Mouse (Mus musculus) skeletal muscle tissue, adult 2 months (tissue): ENCODE results near the gene Mms19.
"Not testable (repeated sequence)": the region's sequence is repeated elsewhere in the genome, so short reads cannot be mapped to it uniquely, and the experiment has no call there.

Experiments used
- DNase-seq: peaks from one replicate; pipeline ENCODE4 v3.0.0-alpha.2; 2012; ENCODE audit warnings: low read depth, low spot score

The Mms19 gene

DNA sequence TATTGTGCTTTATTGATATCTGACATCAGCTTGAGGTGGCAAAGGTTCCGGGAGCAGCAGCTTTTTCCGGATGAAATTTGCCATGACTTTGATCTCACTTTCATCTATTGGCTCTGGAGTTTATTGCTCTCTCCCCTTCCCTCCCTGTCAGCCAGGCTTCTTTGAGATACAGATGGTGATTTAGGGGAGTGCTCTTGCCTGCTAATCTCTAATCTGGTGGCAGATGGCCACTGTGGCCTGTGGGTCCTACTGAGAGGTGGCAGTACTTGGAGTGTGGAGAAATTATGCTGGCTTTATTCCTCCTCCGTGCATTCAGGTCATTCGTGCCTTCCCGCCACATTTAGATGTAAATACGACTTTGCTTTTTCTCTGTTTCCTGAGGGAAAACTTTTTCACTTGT, 46.8 kb downstream of the Mms19 start:
- no peak for DNase-seq

DNA sequence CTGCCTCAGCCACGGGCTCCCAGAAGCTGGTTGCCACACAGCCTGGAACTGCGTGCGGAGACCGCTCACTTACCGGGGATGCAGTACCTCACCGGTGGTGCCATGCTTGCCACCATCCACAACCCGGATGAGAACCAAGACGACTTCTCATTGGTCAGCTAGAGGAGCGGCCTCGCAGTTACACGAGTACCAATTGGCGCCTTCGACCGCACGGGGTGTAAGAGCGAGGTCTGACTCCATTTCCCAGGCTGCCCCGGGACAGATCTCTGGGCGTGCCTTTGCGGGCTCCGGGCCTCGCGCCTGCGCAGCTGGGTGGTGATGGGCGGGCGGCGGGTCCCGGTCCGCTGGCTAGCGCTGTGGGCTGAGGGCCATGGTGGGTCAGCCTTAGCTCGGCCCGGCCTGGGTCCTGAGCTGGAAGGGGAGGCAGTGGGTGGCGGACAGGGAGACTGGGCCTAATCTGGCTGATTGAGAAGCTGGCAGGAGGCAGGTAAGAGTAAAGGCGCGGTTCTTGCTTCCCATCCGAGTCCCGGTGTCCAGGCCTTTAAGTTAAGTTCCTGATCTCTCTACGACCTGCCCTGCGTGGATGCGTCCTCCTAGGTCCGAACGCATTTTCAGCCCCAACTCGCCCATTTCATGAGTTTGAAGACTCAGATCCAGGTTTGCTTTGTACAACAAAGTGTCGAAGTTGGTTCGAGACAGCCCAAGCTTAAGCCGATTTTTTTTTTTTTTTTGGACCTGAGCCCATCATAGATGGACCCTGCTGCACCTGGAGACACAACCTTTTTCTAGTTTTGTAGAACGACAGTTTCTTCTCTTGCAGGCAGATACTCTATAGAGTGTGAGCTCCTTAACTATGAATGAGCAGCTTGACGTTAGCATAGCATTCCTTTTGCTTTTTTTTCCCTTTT, 47.5 kb downstream of the Mms19 start, which contains the start of the genes Exosc1 and Zdhhc16:
Gene Exosc1, minus strand, starts transcription at position 245 of the 908 bp plus-strand sequence.
Gene Zdhhc16, plus strand, starts transcription at position 302 of the 908 bp plus-strand sequence.
- peak; percentile 97 for DNase-seq

DNA sequence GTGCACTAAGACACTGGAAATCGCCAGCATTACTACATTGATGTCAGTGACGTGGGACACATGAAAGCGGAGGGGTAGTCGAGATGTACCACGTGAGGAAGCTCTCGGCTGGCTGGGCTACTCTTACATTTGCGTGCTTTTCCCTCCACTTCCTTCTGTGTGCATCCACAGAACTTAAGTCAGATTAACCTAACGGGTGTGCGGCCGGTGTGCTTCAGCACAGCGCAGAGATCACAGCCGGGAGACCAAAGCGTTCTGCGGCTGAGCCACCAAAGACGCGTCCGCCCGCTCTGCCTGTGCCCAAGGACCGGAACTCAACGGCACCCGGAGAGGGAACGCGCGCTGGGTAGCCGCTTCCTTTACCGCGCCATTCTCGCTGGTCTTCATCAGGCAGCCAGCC, 48.3 kb downstream of the Mms19 start:
- DNase-seq: no peak

DNA sequence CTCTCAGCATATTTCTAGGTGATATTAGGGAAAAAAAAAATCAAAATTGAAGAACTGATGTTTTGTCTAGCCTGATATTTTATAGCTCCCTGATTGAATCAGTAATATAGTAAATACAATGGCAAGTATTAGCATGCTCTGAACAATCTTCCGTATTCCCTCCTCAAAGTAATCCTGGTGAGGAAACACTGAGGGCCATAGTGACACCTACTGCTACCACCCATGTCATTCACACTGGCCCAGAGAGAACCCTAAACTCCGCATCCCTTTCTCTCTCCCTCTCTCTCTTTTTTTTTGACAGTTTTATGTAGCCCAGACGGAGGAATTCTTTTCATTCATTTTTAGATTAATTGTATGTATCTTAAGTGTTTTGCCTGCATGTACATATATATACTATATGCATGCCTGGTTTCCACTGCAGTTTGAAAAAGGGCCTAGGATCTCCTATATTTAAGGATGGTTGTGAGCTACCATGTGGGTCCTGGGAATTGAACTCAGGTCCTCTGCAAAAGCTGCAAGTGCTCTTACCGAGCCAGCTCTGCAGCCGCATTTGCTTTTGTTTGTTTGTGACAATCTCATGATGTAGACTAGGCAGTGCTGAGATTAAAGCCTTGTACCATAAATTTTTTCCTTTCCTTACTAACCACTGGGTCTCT, 60.4 kb downstream of the Mms19 start:
- DNase-seq: no peak

DNA sequence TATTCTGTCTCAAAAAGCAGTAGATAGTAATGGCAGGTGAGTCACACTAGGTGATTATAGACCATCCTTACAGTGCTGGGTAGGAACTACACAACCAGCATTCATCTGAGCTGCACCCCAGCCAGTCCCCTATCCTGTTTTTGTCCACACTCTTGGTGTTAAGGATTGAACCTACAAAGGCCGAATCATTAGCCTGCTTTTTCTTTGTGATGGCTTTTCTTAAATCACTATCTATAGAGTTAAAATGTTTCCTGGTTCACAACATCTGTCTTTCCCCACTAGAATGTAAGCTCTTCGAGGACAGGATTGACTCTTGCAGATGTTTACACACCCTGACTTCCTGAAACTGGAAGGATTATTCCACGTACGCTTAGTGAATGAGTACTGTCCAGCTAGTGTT, 61.5 kb downstream of the Mms19 start:
- no peak for DNase-seq

DNA sequence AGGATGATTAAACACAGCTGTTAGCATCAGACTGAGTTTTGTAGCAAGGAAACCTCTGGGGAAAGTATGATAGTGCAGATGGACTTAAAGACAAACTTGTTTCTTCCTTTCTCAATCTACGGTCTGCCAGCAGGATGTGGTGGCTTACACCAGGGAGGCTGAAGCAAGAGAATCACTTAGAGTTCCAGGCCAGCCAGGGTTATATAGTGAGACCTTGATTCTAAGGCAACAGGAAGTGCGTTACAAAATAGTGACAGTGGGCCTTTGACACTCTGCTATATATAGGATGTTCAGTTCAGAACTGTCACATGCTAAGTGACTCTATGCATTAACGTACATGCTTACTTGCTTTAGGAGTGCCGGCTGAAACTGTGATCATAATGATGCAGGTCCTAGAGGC, 64.1 kb downstream of the Mms19 start:
- DNase-seq: no peak

DNA sequence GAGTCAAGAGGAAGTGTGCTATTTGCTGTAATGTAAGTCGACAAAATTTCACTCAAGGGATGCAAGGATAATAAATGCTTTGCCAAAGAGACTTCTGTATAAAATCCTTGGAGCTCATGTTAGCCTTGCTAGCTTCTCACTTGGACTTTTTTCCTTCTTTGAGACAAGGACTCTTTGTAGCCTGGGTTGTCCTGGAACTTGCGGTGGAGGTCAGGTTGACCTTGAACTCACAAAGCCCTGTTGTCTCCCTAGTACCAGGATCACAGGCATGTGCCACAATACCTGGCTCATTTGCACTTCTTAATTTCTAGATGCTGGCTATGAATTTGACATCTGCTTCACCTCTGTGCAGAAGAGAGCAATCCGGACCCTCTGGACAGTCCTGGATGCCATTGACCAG, 65.7 kb downstream of the Mms19 start:
- no peak for DNase-seq

DNA sequence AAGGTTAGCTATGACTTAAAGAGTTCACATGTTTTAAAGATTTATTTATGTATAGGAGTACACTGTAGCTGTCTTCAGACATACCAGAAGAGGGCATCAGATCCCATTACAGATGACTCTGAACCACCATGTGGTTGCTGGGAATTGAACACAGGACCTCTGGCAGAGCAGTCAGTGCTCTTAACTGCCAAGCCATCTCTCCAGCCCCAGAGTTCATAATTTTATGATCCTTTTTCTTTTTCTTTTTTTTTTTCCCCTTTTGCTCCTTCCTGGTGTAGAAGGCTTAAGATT, 66.4 kb downstream of the Mms19 start:
- not testable (repeated sequence) for DNase-seq

DNA sequence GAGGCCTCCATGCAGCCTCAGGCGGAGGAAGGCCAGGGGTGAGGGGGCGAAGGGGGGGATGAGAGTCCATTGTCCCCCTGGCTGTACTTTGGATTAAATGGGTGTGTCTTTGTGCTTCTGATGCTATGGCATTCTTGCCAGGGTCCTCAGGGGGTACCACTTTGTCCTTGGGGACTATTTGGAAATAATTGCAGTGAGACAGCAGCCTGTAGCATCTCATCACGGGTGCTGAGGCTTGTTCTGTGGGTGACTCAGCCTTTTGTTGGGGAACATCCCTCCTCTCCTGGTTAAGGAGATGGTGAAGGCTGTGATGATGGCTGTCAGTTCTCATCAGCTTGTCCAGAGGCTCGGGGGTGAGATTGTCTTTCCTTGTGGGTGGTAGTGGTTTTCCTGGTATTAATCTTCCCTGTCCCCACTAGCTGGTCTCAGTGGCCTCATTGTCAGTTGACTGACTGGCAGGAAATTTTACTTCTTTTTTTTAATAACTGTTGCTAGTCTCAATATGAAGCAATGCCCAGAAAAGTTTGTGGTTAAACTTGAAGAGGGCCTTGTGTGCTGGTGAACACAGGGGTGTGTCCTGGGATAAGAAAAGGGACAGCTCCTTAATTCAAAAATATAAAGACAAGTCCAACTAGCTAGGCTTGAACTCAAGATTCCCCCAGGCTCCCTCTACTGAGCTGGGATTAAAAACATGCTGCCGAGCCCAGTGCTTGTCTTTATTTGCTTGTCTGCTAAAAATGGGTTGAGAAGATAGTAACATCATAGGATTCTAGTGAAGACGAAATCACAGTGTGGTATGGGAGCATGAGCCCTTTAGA, 67.0 kb downstream of the Mms19 start:
- no peak for DNase-seq

DNA sequence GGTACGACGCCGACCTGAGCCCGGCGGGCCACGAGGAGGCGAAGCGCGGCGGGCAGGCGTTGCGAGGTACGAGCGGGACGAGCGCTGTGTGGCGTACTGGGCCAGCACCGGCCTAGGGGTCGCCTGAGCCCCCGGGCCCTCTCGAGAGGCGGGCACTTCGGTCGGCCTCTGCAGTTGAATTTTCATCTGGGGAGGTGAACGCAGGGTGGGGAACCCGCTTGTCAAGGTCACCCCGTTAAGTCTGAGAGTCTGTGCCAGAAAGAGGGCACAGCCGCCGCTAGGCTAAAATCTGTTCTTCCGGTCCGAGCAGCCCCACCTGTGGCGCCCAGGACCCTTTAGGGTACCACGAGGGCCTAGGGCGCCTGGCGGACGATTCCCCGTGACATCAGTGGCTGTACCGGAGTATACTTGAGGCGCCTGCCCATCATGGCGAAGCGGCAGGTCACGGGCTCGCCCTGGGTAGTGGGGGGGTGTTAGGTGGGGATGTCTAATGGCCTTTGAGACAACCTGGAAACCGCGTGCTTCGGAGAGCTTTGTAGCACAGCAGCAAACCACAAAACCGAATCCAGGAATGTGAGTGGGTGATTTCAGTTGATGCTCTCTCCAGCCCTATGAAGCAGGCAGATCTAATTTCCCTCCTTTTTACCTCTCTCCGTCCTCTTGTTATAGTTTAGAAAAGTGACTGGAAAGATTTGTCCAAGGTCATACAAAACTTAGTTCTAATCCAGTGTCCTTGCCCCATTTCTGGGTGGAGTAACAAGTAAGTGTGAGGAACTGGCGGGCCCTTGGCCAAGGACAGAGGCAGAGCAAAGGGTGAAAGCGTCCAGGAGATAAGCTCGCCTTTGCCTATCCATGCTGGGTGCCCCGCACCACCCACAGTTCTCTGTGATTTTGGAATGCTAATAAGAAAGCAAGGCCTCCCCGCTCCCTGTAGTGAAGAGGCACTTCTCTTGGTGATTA, 68.6 kb downstream of the Mms19 start:
- no peak for DNase-seq

DNA sequence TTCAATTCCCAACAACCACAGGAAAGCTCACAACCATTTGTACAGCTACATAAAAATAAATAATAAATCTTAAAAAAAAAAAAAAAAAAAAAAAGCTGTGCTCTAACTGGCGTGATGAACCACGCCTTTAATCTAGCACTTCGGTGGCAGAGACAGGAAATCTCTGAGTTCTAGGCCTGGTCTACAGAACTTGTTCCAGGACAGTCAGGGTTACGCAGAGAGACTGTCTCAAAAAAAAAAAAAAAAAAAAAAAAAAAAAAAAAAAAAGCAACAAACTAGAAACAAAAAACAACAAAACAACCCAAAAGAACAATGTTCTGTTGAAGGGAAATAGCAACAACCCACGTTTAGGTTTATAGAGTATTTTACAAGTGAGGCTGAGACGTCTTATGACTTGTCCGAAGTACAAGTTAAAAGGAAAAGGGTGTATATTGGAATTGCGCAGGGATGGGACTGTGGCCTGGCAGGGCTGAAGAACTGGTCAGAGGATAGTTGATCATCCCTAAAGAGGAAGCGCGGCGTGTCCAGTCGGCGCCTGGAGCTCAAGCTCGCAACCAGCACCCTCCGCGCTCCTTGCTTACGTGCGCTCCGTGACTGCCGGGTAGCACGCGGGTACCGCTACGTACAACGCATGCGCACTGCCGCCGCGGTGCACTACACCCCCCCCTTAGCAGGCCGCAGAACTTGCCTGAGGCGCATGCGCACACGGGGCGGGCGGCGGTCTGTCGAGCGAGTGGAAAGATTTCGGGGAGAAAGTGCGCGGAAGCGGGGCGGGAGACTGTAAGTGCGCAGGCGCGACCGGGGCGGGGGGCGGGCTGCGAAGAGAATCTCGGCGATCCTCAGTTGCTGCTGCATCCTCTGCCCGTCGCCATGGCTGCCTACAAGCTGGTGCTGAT, 69.5 kb downstream of the Mms19 start, which contains the start of gene Pgam1:
Gene Pgam1, plus strand, starts transcription at position 746 of the 896 bp plus-strand sequence.
- DNase-seq: peak; percentile 100

DNA sequence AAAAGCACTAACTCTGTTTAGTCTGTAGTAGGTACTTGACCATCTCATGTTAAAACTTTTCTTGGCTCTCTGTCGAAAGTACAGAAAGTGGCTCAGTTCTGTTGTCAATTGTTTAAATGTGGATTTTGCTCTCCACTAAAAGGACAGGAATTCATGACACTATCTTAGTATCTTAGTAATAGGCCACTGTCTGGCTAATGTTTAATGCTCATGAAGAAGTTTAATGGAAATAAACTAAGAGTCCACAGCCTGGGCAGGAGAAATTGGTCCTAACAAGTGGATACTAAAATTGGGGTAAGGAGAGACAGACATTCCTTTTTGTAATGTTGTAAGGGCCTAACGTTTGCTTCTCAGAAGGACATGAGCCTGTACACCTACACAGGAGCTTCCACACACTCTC, 70.6 kb downstream of the Mms19 start:
- DNase-seq: no peak

DNA sequence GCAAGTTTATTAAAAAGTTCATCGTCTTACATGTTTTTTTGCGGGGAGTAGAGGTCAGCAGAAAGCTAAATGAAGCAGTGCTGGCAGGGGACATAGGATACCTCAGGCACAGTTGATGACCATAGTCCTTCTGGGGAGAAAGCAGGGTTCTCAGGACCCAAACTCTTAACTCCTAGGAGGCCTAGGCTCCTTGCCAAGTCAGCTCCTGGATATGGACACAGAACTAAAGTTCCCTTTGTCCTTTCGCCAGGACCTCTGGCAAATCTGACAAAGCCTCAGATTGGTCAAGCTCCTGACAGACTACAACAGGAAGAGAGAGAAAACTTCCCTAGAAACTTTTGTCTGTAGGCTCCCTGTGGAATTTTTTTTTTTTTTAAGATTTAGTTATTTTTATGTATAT, 72.2 kb downstream of the Mms19 start:
- DNase-seq: no peak

DNA sequence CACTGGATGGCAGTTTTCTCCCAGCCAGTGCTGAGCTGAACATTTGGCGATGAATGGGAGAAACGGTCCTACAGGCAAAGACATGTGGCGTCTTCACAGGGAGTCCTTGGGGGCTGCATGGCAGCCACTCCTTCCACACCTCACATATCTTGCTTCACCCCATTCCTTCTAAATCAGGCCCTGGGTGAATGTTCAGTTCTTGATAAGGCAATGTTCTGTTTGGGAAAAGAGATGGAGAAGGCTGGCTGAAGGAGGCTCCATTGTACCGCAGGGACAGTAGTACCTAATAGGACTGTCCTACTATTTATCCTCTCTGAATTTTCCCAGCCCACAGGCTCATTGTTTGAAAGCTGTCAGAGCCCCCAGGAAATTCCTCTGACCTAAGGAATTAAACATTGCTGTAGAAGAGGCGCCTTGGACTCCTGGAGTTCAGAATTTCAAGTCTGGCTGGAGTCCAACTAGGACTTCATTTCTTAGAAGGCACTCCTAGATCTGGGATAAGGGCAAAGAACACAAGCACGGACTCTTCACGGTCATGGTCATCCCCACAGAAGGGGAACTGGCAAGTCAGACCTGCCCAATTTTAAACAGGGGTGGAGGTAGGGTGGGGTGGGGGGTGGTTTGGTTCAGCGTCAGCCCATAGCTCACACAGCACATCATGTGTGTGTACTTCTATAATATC, 73.7 kb downstream of the Mms19 start:
- DNase-seq: no peak

DNA sequence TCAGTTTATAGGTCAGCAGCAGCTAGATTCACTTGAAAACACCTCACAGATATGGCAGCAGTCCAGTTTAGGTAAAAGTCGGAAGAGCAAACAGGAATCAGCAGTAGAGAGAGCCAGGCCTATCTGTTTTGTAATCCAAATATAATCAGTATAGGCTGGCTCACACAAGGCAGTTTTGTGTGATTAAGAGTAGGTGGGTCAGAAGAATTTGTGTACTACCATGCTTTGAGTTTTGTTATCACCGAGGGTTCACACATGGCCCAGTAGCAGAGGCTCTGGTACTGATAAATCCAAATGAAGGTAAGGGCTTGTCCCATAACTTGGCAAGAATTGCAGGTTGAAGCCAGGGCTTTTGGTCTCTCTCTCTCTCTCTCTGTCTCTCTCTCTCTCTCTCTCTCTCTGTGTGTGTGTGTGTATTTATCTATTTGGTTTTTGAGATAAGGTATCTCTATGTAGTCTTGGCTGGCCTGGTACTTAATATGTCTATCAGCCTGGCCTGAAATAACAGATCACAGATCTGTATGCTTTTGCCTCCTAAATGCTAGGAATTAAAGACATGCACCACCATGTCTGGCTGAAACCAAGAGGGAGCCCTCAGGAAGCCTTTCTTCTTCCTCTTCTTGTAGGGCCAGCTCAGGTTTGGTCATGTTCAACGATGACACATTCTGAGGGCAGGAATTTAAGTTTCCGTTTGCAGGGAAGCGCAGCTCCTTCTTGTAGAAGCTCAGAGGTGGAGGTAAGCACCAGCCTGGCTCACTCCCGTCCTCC, 74.5 kb downstream of the Mms19 start:
- no peak for DNase-seq

DNA sequence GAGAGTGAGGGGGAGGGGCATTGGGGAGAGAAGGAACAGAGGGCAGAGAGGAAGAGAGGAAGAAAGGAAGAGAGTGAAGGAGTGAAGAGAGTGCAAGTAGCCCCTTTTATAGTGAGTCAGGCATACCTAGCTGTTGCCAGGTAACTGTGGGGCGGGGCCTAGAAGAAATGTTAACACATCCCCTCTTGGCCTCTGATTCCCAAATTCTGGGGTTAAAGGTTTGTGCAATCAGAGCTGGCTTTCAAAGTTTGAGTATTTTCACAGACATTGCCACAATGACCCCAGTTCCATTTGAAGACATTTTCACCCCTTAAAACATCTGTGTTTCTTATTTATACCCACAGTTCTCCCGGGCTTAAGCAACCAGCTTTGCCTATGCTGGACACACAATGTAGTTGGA, 75.7 kb downstream of the Mms19 start:
- DNase-seq: no peak

DNA sequence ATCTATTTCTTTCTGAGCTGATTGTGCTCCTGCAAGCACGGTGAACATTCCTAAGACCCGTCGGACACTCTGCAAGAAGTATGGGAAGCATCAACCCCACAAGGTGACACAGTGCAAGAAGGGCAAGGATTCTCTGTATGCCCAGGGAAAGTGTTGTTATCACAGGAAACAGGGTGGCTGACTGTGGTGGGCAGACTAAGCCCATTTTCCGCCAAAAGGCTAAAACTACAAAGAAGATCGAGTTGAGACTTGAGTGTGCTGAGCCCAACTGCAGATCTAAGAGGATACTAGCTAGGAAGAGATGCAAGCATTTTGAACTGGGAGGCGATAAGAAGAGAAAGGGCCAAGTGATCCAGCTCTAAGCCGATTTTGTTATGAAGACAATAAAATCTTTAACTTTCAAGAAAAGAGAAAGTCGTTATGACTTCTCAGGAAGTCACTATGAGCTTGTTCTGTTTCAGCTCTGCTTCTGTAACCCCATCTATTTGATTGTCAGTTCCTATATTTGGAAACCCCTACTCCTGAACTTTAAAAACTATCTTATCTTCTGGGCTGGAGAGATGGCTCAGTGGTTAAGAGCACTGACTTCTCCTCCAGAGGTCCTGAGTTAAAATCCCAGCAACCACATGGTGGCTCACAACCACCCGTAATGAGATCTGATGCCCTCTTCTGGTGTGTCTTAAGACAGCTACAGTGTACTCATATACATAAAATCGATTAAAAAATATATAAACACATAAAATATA, 77.9 kb downstream of the Mms19 start:
- DNase-seq: no peak

DNA sequence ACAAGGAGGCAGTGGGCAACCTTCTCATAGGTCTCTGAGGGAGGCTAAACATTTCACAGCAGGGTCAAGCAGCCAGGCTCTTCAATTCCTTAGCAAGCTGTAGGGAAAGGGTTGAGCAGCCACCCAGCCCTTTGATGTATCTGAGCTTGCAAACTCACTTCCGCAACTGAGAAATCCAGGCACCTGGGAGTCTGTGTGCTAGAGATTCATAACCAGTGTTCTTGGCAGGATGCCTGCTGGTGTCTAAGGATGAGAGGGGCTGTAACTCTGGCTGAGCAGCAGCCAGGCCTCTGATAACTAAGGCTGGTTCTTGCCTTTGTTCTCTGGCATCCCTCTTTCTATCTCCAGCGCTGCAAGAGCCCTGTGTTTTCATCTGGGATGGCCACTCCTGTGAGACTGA, 79.3 kb downstream of the Mms19 start:
- no peak for DNase-seq
